Mouse (Mus musculus): ENCODE data around the gene Pde7b. TPM values are rescaled to one million over a fixed set of nuclear protein-coding genes. Genes with fewer than 3 reads are reported as not detected.

The Pde7b gene
- polyA plus RNA-seq, 1 experiment: not detected

GRCm38 (mm10) chr10:20732180-20732579 is 7.3 kb upstream of the Pde7b start:
- TF ChIP-seq GATA1 (IDR thresholded peaks at IDR 0.05; ENCODE audit: low read length): no peak

- TF ChIP-seq GATA1 (IDR thresholded peaks at IDR 0.05; ENCODE audit: low read length): no peak
Observed at GRCm38 (mm10) chr10:20730034-20730433, 5.2 kb upstream of the Pde7b start.

GRCm38 (mm10) chr10:20725384-20725983 is 606 bp upstream of the Pde7b start:
- TF ChIP-seq GATA1 (IDR thresholded peaks at IDR 0.05; ENCODE audit: low read length): no peak

GRCm38 (mm10) chr10:20724451-20724850 is 427 bp downstream of the Pde7b start:
- no peak for TF ChIP-seq GATA1 (IDR thresholded peaks at IDR 0.05; ENCODE audit: low read length)

- no peak for TF ChIP-seq GATA1 (IDR thresholded peaks at IDR 0.05; ENCODE audit: low read length)
Observed at GRCm38 (mm10) chr10:20723962-20724361, 916 bp downstream of the Pde7b start.

GRCm38 (mm10) chr10:20723521-20723915 is 1.4 kb downstream of the Pde7b start:
- TF ChIP-seq GATA1 (IDR thresholded peaks at IDR 0.05; ENCODE audit: low read length): no peak

GRCm38 (mm10) chr10:20722651-20723520 is 2.0 kb downstream of the Pde7b start:
- TF ChIP-seq GATA1 (IDR thresholded peaks at IDR 0.05; ENCODE audit: low read length): no peak

- no peak for TF ChIP-seq GATA1 (IDR thresholded peaks at IDR 0.05; ENCODE audit: low read length)
Observed at GRCm38 (mm10) chr10:20719201-20719600, 5.7 kb downstream of the Pde7b start.

GRCm38 (mm10) chr10:20700633-20701032 is 24.2 kb downstream of the Pde7b start:
- no peak for TF ChIP-seq GATA1 (IDR thresholded peaks at IDR 0.05; ENCODE audit: low read length)

- no peak for TF ChIP-seq GATA1 (IDR thresholded peaks at IDR 0.05; ENCODE audit: low read length)
Observed at GRCm38 (mm10) chr10:20699874-20700273, 25.0 kb downstream of the Pde7b start.

- no peak for TF ChIP-seq GATA1 (IDR thresholded peaks at IDR 0.05; ENCODE audit: low read length)
Observed at GRCm38 (mm10) chr10:20695637-20696036, 29.2 kb downstream of the Pde7b start.

- TF ChIP-seq GATA1 (IDR thresholded peaks at IDR 0.05; ENCODE audit: low read length): no peak
Observed at GRCm38 (mm10) chr10:20690002-20690401, 34.9 kb downstream of the Pde7b start.

GRCm38 (mm10) chr10:20684151-20684550 is 40.7 kb downstream of the Pde7b start:
- no peak for TF ChIP-seq GATA1 (IDR thresholded peaks at IDR 0.05; ENCODE audit: low read length)

GRCm38 (mm10) chr10:20680986-20681385 is 43.9 kb downstream of the Pde7b start:
- peak; percentile 21 for TF ChIP-seq GATA1 (IDR thresholded peaks at IDR 0.05; ENCODE audit: low read length)

- TF ChIP-seq GATA1 (IDR thresholded peaks at IDR 0.05; ENCODE audit: low read length): no peak
Observed at GRCm38 (mm10) chr10:20675321-20675720, 49.6 kb downstream of the Pde7b start.

- no peak for TF ChIP-seq GATA1 (IDR thresholded peaks at IDR 0.05; ENCODE audit: low read length)
Observed at GRCm38 (mm10) chr10:20673798-20674197, 51.1 kb downstream of the Pde7b start.

- TF ChIP-seq GATA1 (IDR thresholded peaks at IDR 0.05; ENCODE audit: low read length): no peak
Observed at GRCm38 (mm10) chr10:20672591-20672990, 52.3 kb downstream of the Pde7b start.
